Mouse (Mus musculus) telencephalon, adult 2 months (tissue): ENCODE results near the gene Grip1.

Source experiments
- DNase-seq: peaks from one replicate; pipeline ENCODE4 v3.0.0-alpha.2; 2011; ENCODE audit warnings: low read depth, low spot score

The Grip1 gene

DNA sequence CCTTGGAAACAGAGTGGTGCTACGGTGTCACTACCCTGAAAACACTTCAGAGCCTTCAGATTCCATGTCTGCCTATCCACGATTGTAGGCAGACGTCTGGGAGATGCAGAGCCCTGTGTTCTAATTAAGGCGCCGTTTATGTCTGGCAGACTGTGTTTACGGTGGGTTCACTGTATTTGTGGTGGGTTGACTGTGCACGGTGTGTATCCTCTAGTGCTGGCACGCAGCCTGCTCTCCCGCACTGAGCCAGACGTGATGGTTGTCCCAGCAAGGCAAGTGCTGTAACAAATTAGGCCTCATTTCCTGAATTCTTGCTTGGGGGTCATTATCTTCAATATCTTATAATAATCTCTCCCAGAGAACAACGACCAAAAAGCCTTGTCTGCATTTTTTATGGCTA lies 680.1 kb downstream of the Grip1 start:
- no peak for DNase-seq

DNA sequence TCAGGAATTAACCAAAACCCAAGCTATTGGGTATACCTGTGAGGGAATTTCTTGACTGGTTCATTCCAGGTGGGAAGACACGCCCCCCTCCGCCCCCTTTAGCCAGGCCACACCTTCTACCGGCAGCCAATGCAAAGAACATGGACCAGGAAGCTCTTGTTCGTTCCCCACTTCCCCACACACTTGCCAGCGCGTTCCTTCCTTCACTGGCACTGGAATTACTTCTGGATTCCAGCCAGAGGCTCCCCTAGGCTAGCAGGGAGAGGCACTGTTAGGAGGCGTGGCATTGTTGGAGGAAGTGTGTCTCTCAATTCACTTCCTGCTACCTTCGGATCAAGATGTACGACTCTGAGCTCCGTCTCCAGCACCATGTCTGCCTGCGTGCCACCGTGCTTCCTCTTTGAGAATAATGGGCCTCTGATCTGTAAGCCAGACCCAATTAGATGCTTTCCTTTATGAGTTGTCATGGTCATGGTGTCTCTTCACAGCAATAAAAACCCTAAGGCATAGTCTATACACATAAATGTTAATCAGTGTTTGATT lies 682.5 kb downstream of the Grip1 start:
- no peak for DNase-seq
